Mouse (Mus musculus) lung, postnatal 10 days (tissue): ENCODE results near the gene Emc4.
A peak's percentile ranks its signal among the peaks of the same experiment; 100 is the strongest.

Source experiments
- DNase-seq: peaks from one replicate; pipeline ENCODE4 v3.0.0; 2021

Emc4 gene

DNA sequence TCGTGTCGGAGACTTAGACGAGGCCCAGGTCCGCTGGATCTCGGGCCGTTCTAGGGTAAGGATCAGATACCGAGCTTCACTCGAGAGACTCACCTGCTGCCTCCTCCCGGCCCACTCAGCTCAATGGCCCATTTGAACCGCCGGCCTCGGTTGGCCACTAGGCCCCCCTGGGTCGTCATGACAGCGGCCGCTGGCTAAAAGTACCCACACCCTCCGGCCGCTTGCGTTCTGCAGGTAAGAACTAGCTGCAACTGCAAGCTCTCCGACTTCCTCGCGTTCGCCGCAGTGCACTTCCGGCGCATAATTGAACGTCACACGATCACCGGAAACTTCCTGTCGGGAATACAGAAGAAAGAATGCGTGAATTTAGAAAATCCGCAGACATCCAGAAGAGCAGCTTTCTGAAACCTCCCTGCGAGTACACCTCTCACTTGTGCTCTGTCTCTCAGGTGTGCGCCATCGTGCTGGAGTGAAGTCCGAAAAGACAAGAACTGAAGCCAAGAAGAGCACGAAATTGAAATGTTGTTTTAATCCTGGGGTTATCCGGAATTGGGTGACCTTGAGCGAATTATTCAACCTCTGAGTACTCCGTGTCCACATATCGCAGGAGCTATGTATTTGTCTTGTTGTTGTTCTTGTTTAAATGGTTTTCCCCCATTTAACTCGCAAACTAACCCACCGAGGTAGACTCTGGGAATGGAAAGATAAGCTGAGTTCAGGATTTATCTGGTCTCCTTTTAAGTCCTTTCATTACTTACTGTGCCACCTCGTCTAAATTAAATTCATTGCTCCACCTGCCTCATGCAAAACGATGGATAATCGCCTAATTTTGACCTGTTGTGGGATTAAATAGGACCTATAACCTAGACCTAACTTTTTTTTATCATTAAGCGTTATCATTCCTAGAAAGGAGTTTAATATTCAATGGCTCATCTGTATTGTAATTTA lies at the start of gene Emc4:
TSS of gene Emc4 (minus strand) at position 302 of the 948 bp plus-strand sequence.
- DNase-seq: peak; percentile 94

DNA sequence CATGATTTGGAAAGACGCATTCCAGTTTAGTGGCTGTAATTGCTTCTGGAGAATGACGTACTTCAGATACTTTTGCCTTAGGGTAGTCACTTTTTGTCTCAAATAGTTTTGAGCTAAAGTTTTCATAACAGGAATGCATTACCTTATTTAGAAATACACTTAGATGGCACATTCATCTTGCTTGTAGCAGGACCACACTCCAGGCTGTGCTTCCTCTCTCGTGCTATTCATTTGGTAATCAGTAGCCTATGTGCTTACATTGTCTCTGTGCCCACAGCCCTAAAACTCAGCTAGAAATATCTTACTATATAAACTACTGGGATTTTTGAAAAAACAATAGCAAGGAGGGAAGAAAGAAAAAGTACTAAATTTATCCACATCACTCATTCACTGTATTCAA lies 39.2 kb upstream of the Emc4 start:
- no peak for DNase-seq

DNA sequence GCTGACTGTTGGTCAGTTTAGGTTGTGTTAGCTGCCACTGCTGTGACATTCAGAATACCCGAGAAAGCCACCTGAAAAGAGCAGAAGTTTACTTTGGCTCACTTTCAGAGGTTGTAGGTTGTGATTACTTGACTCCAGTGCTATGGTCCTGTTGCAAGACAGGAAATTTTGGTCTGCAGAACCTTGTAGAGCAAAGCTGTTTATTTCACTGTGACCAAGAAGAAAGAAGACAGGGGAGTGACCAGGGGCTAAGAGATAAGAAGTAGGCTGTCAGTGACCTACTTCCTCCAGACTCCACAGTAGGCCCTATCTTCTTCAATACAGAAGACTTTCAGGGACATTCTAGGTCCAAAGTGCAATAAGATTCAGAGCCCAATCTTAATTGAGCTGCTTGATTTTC lies 28.8 kb upstream of the Emc4 start:
- DNase-seq: no peak

DNA sequence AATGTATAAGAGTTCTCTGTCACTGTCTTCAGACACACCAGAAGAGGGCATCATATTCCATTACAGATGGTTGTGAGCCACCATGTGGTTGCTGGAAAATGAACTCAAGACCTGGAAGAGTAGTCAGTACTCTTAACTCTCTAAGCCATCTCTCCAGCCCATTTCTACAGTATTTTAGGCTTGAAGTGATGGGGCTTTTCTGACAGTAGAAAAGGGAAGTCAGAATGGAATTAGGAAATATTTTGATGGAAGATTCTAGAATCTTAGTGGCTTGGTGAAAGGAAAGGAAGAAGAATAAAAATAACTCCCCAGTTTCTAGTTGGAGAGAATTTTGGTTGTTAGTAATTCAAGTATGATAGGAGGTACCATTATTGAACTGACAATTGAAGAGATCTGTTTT lies 26.1 kb upstream of the Emc4 start:
- DNase-seq: no peak

DNA sequence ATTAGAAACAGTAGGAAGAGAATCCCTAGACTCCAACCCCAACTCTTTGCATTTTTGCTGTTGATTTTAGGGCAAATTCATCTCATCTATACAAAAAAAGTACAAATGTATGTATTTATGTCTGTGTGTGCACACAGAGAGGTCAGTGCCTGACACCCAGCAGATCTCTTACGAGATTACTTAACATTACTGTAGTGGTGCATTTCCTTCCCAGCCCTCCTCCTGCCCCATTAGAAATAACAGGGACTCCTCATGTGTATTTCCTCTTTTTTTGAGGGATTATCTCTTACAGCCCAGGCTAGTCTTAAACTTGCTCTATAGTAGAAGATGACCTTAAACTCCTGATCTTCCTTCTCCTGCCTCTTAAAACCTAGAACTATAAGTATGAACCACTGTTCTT lies 24.9 kb upstream of the Emc4 start:
- no peak for DNase-seq

DNA sequence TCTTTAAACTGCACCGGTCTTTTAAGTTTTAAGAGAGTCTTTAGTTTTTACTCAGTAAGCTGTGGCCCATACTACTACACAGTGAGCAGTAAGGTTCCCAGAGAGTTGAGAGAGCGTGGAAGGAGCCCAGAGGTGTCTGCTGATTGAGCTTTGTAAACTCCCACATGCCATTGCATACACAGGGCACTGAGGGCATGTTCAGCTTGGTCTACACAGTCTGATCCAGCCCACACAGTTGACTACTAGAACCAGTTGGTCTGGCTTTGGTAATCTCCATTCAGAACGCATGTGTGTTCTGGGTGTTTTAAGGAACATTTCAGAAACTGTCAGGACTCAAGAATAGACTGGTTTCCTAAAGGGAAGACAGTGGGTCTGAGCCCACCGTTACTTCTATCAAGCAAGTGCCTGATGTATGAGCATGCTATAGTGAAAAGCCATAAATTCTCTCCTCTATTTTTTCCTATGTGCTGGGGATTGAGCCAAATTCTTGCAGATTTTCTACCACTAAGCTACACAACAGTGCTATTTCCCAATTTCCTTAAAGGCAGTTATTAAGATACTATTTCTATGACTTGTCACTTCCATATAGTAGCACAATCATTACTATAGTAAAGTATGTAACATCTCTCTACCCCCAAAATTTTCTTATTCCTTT lies 23.6 kb upstream of the Emc4 start:
- DNase-seq: no peak

DNA sequence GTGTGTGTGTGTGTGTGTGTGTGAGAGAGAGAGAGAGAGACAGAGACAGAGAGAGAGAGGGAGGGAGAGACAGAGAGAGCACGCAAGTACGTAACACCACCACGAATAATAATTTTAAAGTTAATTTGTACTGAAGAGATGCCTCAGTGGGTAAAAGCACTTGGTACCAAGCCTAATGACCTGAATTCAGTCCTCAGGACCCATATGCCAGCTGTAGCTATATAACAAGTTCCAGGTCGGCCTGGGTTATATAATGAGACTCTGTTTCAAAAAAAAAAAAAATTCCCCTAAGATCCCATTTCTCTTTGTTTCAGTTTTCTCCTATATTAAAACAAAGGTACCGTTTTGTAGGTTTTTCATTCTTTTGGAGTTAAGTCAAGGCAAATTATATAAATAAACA lies 23.0 kb upstream of the Emc4 start:
- DNase-seq: no peak

DNA sequence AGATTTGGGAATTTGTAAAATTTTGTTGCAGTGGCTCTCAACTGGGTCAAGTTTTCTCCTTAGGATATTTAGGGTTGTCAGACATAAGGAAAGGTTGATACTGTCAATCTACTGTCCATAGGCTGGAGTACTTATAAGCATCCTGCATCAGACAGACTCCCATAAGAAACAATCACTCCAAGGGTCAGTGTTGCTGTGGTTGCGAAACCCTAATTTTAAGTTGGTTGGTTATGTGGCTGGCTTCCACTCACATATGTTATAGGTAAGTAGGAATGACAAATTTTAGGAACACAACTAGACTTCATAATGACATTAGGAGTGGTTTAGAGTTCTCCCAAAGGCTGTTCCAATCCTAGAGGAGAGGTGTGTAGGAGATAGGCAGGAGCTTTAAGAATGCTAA lies 13.4 kb upstream of the Emc4 start:
- no peak for DNase-seq

DNA sequence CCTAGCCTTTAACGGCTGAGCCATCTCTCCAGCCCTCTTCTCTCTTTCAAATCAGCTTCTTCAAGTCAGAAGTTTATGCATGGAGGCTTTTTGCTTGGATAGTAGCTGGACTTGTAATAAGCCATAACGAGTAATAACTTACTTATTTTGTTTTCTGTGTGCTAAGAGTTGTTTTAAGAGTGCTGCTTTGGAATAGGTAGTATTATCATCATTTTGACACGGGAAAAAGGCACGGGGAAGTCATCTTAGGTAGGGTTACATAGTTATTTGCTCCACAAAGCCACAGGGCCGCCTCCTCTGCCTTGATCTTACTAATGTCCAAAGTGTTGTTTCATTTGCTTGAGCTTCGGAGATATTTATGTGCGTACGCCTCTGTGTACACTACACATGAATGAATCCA lies 12.3 kb upstream of the Emc4 start:
- DNase-seq: no peak

DNA sequence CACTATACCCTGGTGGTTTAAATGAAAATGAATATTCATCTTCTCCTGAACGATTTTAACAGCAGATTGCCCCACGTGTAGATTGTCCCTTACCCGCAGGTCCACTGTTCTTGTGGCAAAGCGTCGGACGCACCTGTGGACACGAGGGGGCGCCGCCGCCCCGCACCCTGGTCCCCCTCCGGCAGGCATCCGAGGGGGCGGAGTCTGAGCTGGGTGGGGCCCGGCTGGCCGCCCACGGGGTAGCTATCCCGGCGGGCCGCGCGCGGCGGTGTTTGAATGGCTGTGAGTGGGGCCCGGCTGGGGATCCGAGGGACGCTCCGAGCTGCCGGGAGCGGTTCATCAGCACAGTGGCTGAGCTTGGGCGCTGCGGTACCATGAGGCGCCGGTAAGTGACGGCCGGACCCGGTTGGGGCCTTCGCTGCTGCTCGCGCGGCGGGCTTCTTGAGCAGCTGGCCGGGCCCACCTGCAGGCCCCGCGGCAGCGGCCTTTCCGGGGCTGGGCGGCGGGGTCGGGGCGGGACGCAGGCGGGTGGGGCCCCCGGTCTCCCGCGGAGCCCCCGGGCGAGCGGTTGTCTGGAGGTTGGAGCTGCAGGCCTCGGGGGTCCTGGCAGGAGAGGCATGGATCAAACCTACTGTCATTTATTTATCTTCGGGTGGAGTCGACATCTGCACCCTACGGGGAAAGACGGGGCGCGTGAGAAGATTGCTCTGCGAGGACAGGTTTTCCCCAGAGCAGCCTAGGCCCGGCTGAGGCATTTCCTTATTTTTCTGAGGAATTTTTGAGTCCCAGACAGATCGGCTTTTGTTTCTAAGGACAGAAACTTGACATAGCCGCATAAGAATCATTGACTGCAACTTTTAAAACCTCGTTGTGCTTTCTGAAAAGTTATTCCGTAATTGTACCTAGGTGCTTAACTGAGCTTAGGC lies 11.4 kb upstream of the Emc4 start, which contains the start of gene Katnbl1:
TSS of gene Katnbl1 (plus strand) at position 239 of the 926 bp plus-strand sequence.
- peak; percentile 97 for DNase-seq

DNA sequence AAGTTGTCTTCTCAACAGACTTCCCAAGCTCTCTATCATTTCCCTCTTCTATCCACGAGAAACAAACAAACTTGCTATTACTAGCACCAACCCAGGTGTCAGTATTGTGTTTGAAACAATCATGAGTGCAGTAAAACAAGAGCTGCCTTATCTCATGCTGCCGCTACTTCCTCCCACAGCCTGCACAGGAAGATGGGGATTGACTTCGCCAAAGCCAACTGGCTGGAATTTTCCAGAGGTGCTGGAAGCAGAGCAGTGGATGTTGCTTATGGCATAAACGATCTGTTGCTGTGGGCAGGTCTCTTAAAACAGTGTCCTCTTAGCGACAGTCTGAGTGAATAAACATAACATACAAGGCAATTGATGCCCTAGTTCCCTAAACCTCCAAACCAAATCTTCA lies 6.8 kb upstream of the Emc4 start:
- DNase-seq: peak; percentile 37

DNA sequence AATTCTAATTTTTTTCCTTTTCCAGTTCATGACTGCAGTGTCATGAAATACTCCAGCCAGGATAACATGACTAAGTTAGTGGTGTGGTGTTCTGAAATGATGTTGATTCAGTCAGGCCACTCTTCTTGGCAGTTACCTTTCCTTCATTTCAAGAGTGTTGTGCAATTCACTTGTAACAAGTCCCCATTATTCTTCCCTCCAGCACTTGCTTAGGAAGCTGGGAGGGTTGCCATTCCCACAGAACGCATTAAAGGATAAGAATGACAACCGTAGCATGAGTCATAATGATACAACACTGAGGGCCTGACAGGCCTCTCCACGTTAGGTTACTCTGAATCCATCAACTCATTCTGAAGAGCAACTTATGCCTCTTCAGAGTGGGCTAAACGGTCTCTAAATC lies 5.3 kb upstream of the Emc4 start:
- DNase-seq: no peak

DNA sequence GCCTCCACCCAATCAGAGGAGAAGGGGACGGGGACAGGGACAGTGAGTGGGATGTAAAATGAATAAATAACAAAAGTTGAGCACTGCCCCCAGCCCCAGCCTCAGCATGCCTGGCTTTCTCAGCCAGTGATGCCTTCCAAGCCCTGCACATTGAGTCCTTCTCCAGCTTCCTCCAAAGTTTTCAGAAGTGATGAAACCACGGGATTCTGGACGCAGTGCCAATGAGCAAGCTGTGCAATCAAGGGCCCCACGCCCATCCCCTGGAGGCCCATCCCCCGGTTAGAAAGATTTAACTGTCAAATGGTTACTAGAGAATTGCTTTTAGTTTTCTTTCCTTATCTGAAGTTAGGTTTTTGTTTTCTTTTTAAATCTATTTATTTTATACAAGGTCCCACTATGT lies 2.1 kb upstream of the Emc4 start:
- DNase-seq: peak; percentile 29

DNA sequence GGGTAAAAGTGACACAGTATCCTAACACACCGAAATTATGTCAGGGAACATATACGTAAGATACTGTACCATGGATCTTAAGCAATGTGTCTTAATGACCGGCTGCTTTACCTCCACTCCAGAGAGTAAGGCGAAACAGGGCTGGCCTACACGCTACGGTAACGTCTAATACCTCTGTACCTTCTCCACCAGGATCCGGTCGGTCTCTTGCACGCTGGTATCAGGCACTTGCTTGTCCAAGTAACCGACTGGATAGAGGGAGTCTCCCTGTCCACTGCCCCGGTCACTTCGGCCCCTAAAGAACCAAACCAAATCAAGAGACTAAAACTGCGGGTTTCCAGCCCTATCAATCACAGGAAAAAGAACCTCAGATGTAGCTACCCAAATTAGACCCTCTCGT lies 605 bp downstream of the Emc4 start:
- DNase-seq: no peak

DNA sequence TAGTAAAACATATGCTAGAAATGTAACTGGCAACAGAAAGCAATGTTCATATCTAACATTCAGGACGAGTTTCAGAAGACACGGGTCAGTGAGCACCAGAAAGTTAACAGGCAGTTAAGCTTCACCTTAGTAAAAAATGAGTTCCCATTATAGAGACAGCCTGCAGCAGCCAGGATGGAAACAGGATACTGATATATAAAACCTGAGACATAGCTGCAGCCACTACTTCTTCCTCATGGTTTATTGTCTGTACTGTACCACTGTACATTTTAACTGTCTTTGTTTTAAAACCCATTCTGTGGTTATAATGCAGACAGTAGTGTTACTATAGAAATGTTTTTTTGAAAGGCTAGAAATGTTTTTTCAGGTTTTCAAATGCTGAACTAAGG lies 7.1 kb downstream of the Emc4 start:
- DNase-seq: no peak

DNA sequence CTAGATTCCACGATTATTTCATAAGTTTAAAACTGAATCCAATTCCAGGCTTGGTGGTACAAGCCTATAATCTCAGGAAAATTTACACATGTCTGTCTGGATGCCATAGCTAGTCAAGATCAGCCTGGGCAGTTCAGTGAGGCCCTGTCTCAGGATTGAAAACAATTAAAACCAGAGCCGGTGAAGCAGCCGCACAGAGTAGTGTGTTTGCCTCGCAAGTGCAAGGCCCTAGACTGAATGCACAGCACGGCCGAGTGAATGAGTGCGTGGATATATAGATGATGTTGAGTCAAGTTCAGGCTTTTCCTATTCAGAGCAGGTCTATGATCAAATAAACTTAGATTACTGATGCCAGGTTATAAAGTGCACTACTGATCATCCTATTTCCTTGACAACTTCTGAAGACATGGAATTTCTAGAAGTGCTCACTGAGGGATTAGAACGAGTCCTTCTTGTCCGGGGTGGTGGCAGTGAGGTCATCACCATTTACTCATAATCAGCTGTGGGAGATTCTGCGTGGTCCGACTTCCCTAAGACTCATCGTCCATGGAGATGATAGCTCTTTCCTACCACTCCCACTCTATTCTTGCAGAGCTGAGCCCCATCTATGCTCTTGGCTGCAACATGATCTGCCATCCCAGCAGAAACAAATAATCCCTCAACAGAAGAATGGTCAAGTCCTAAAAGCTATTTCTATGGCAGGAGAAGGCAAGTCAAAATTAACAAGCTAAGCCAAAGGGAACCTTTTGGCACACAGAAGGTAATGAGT lies 7.6 kb downstream of the Emc4 start:
- DNase-seq: no peak

DNA sequence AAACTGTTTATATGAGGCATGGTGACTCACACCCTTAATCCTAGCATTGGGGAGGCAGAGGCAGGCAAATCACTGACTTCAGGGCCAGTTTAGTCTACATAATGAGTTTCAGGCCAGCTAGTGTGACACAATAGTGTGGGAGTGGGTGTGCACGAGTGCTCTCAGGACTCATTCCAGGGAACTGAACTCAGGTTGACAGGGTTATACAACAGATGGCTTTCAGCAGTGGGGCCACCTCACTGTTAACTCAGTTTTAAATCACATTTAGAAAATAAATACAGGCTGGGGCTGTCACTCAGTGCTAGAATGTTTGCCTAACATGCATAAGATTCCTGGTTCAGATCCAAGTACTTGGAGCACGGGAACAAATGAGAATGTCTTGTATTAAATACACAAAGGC lies 8.2 kb downstream of the Emc4 start:
- peak; percentile 6 for DNase-seq

DNA sequence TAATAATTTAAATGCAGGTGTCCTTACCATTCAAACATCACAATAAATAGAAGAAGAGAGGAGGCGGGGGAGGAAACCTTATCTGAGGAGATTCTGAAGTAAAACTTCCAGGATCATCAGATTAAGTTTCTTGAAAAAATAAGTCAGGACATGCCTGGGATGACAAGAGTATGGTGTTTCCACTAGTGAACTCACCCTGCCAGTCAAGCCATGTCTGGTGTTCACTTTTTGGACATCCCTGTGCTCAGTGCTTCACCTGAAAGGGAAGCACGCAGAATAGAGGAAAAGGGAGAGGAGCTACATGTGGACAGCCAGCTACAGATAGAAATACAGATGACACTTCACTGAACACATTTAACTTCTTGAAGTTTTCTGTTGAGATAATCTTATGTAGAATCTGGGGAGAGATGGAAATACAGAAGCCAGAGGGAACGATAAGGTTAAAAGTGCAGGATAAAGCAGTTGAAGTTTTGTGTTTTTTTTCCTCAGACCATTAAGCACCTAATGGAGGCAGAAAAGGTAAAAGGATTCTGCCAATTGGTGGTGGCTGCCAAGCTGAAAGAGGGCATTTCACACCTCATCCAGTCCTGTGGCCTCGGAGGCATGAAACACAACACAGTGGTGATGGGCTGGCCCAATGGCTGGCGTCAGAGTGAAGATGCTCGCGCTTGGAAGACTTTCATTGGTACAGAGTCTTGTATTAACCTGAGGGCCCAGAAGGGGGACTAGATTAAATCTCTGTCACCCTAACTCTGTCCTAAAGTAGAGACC lies 14.0 kb downstream of the Emc4 start:
- no peak for DNase-seq

DNA sequence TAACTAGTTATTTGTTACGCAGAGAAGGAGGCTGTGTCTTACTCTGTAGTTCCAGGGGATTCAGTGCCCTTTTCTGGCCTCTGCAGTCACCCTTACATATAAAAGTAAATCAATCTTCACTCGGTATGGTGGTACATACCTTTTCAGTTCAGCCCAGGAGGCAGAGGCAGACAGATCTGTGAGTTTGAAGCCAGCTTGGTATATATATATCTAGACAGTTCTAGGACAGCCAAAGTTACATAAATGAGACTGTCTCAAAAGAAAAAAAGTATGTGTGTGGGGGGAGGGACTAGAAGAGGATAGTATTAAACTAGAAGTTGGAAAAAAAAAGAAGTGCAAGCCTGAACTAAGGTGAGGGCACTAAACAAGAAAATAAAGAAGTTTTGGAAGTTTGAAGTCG lies 19.6 kb downstream of the Emc4 start:
- DNase-seq: no peak

DNA sequence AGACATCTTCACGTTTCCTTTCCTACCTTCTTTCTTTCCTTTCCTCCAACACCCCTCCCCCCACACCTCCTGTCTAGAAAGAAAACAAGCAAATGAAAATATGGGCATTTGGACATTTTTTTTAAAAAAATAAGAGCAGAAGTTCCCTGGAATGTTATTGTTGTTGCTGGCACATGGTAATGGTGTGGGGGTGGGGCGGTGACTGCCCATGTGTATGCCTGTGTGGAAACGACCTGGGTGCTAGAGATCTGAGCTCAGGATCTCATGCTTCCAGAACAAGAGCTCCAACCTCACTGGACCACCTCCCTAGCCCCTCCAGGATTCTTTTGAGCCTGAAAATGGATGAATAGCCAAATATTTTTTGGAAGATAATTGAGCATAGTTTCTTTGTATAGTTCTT lies 26.7 kb downstream of the Emc4 start:
- DNase-seq: no peak

DNA sequence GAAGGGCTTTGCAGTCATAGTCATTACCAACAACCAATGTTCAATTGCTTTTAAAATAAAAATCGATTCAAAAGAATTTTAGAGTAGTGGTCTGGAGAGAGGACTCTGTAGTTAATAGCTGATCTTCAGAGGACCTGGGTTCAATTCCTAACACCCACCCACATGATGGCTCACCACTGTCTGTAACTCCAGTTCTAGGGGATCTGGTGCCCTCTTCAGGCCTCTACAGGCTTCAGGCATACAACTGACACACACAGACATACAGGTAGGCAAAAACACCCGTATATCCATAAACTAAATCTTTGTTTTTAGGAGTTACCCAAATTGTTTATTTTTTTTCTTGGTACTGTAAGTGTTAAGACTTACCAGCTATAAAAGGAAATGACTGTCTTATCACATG lies 28.1 kb downstream of the Emc4 start:
- no peak for DNase-seq

DNA sequence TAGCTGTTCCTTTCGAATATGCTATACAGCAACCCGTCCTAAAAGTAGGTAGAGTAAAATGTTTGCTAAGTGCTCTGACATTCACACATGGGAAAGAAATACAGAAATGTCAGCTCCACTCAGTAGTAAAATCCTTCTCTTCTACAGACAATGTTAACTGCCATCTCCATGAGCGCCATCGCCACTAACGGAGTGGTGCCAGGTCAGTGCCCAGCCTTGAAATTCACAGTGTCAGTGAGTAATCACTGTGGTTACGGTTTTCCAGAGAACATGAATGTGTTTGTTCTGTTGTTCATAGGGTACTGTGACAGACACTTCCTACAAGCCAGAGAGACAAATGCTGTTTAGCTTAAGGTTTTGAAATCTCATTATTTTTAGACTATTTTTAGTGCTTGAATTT lies 30.6 kb downstream of the Emc4 start:
- no peak for DNase-seq
